Mouse (Mus musculus) myocyte (in vitro differentiated cells): ENCODE data around the gene Pllp.

Experiments
- E2F4 ChIP-seq: IDR thresholded peaks from one replicate; pipeline ENCODE4 v1.6.1; 2011; ENCODE audit warnings: mild to moderate bottlenecking, control low read depth, moderate library complexity; ENCODE audit not compliant: insufficient read depth
- POLR2A ChIP-seq: IDR thresholded peaks from one replicate; pipeline ENCODE4 v1.6.1; 2011; ENCODE audit warnings: low read depth, mild to moderate bottlenecking, control low read depth, moderate library complexity; ENCODE audit not compliant: insufficient read length
- POLR2AphosphoS2 ChIP-seq: IDR thresholded peaks from one replicate; pipeline ENCODE4 v1.6.1; 2011; ENCODE audit warnings: low read depth, control low read depth; ENCODE audit not compliant: insufficient read length
- SRF ChIP-seq: IDR thresholded peaks from one replicate; pipeline ENCODE4 v1.6.1; 2011; ENCODE audit warnings: low read depth; ENCODE audit not compliant: control insufficient read depth, insufficient read length
- TCF3 ChIP-seq: IDR thresholded peaks from one replicate; pipeline ENCODE4 v1.6.1; 2011; ENCODE audit warnings: low read depth, control low read depth; ENCODE audit not compliant: insufficient read length

GRCm38 (mm10) chr8:94641183-94641582 lies 54.9 kb downstream of the Pllp start:
- TF ChIP-seq POLR2A (no peak), POLR2AphosphoS2 (no peak), TCF3 (no peak), SRF (no peak), E2F4 (no peak)
